Mouse (Mus musculus) liver, adult 2 months (tissue): ENCODE results near the gene Slc13a4.

ENCODE experiments used
- CTCF ChIP-seq: fragments of 200-500 bp; IDR thresholded peaks from 2 replicates; pipeline ENCODE4 v1.5.1; 2011; ENCODE audit warnings: low read depth, low read length, control low read depth
- POLR2A ChIP-seq: fragments of 200-500 bp; IDR thresholded peaks from 2 replicates; pipeline ENCODE4 v1.6.1; 2011; ENCODE audit warnings: low read length, control low read depth; ENCODE audit not compliant: insufficient read depth; ENCODE audit errors: extremely low read depth

DNA sequence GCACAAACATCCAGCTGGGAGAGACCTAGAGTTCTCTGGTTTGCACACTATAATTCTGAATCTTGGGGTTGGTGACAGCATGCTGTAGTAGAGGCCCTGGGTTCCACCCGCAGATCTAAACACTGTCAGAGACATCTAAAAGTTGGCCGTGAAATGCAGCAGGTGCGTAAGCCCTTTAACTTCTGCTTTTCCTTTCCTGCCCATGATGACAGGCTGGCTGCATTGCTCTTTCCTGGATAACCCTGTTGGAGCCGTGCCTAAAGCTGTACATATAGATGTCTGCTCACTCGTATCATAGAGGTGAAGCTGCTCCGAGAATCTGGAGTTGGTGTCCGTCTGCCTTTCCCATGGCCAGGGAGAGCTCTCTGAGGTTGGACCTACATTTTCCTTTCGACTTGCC lies 44.9 kb upstream of the Slc13a4 start:
- no peak for TF ChIP-seq POLR2A
- no peak for TF ChIP-seq CTCF
